Mouse (Mus musculus) B cell, adult 67 days (primary cell): ENCODE measurements around the gene Tmem171. TPM values are rescaled to one million over a fixed set of nuclear protein-coding genes. Genes with fewer than 3 reads are reported as not detected.

ENCODE experiments used
- total RNA-seq, 2 experiments: library from RNA; stranded (reverse); gene quantifications; 4 replicates each; pipeline ENCODE4 v1.2.4; 2023

Tmem171 gene
- not detected for total RNA-seq

GRCm38 (mm10) chr13:98694773-98695314, at the start of gene Tmem171:
Tmem171 (minus strand) TSS chr13:98694834.

GRCm38 (mm10) chr13:98637145-98637544, 57.5 kb downstream of the Tmem171 start, which contains the start of gene Tmem174:
Tmem174 (minus strand) TSS chr13:98637410.

Other genes with a start within 250 kb of the Tmem171 start
- gene Gm10320, start 202.8 kb downstream of the Tmem171 start, total RNA-seq = not detected
- gene Tmem174, start 57.4 kb downstream of the Tmem171 start, total RNA-seq = not detected
- 10 to 100 TPM; 61.5 to 70.2 TPM for gene Fcho2, start 120.6 kb upstream of the Tmem171 start, total RNA-seq
- 100 to 1,000 TPM; 109 to 134 TPM for gene Tnpo1, start 231.6 kb upstream of the Tmem171 start, total RNA-seq